10 mouse cellular contexts compared by ENCODE assay signal in genomic region chr7:123059718-123060337, GRCm38 (mm10).
"Had no signal": no experiment of that assay in that cellular context is flagged by ENCODE, and none has a peak within 500 bp of the region (broad histone marks: within the 10 kb centered on the region; RNA-seq: fewer than 3 reads in every experiment).

No protein-coding gene starts in this region.

- H3K9ac ChIP-seq: liver, embryonic 12.5 days; lung, embryonic 15.5 days; midbrain, embryonic 15.5 days; stomach, embryonic 15.5 days had no signal

- H3K27ac ChIP-seq: layer of hippocampus, adult 2 months; limb, embryonic 10.5 days; liver, embryonic 12.5 days; lung, embryonic 15.5 days; midbrain, embryonic 15.5 days; stomach, embryonic 15.5 days had no signal

- DNase-seq: kidney, postnatal 10 days; kidney, postnatal 4 days; right cerebral cortex, postnatal 14 days; thymus, postnatal 36 days had no signal

- H3K4me1 ChIP-seq: liver, embryonic 12.5 days; lung, embryonic 15.5 days; stomach, embryonic 15.5 days had no signal

- H3K36me3 ChIP-seq: limb, embryonic 10.5 days; liver, embryonic 12.5 days; lung, embryonic 15.5 days; midbrain, embryonic 15.5 days; stomach, embryonic 15.5 days had no signal

- H3K4me3 ChIP-seq: layer of hippocampus, adult 2 months; limb, embryonic 10.5 days; liver, embryonic 12.5 days; lung, embryonic 15.5 days; midbrain, embryonic 15.5 days; stomach, embryonic 15.5 days had no signal

- H3K4me2 ChIP-seq: liver, embryonic 12.5 days; lung, embryonic 15.5 days; midbrain, embryonic 15.5 days; stomach, embryonic 15.5 days had no signal

- ATAC-seq: liver, embryonic 12.5 days; midbrain, embryonic 15.5 days had no signal

- H3K9me3 ChIP-seq: limb, embryonic 10.5 days; liver, embryonic 12.5 days; lung, embryonic 15.5 days; midbrain, embryonic 15.5 days; stomach, embryonic 15.5 days had no signal

- H3K27me3 ChIP-seq: liver, embryonic 12.5 days; lung, embryonic 15.5 days; midbrain, embryonic 15.5 days; stomach, embryonic 15.5 days had no signal
